Mouse (Mus musculus): ENCODE results near the gene 2310034G01Rik. TPM values are rescaled to one million over a fixed set of nuclear protein-coding genes. Genes with fewer than 3 reads are reported as not detected.
A peak's percentile ranks its signal among the peaks of the same experiment; 100 is the strongest.

Gene 2310034G01Rik
- total and polyA plus RNA-seq, 3 experiments: not detected

- Histone ChIP-seq H3K4me1 (ENCODE audit: insufficient read depth, low read depth, low read length) (peaks cover 29% of the 10 kb centered on the region), H3K36me3 (replicated peaks) (peaks cover 2% of the 10 kb centered on the region), H3K4me3 (ENCODE audit: low read depth, low read length) (peak overlapping the region; percentile 42; the same call in 1 of the 2 replicates), H3K27me3 (ENCODE audit: insufficient read depth, low read length) (peaks cover 43% of the 10 kb centered on the region), H3K9me3 (replicated peaks) (peaks cover 5% of the 10 kb centered on the region; the same call in 1 of the 2 replicates)
- TF ChIP-seq GATA1 (IDR thresholded peaks at IDR 0.05; ENCODE audit: borderline replicate concordance, low read length) (no peak), POLR2AphosphoS5 (IDR thresholded peaks at IDR 0.05; ENCODE audit: insufficient replicate concordance, low read depth, low read length) (no peak), TAL1 (conservative IDR thresholded peaks at IDR 0.05; ENCODE audit: low read depth, low read length) (no peak), GATA2 (IDR thresholded peaks at IDR 0.05; ENCODE audit: borderline replicate concordance, low read depth, low read length) (no peak), CTCF (IDR thresholded peaks at IDR 0.05; ENCODE audit: low read depth, low read length) (no peak)
- DNase-seq (ENCODE audit: low spot score): no peak
- ATAC-seq (ENCODE audit: extremely low read depth, insufficient number of reproducible peaks, low FRiP score, poor library complexity, severe bottlenecking): no peak
Observed at GRCm38 (mm10) chr19:46348761-46349458, 1.2 kb downstream of the 2310034G01Rik start.

- DNase-seq (ENCODE audit: low spot score) (no peak), ATAC-seq (ENCODE audit: extremely low read depth, insufficient number of reproducible peaks, low FRiP score, poor library complexity, severe bottlenecking) (no peak)
- Histone ChIP-seq H3K4me1 (ENCODE audit: insufficient read depth, low read depth, low read length) (peaks cover 32% of the 10 kb centered on the region), H3K4me3 (ENCODE audit: low read depth, low read length) (no peak overlapping the region), H3K36me3 (replicated peaks) (peaks cover 2% of the 10 kb centered on the region), H3K9me3 (replicated peaks) (peaks cover 5% of the 10 kb centered on the region; the same call in 1 of the 2 replicates), H3K27me3 (ENCODE audit: insufficient read depth, low read length) (peaks cover 40% of the 10 kb centered on the region)
- no peak for TF ChIP-seq GATA1 (IDR thresholded peaks at IDR 0.05; ENCODE audit: borderline replicate concordance, low read length)
Observed at GRCm38 (mm10) chr19:46347936-46348668, 2.0 kb downstream of the 2310034G01Rik start.

- peaks cover 2% of the 10 kb centered on the region for H3K36me3 ChIP-seq (replicated peaks)
- H3K4me3 ChIP-seq (ENCODE audit: low read depth, low read length): no peak overlapping the region
- peaks cover 5% of the 10 kb centered on the region; the same call in 1 of the 2 replicates for H3K9me3 ChIP-seq (replicated peaks)
- no peak for ATAC-seq (ENCODE audit: extremely low read depth, insufficient number of reproducible peaks, low FRiP score, poor library complexity, severe bottlenecking)
- peaks cover 27% of the 10 kb centered on the region for H3K4me1 ChIP-seq (ENCODE audit: insufficient read depth, low read depth, low read length)
- DNase-seq (ENCODE audit: low spot score): no peak
- peaks cover 34% of the 10 kb centered on the region for H3K27me3 ChIP-seq (ENCODE audit: insufficient read depth, low read length)
- TF ChIP-seq CTCF (IDR thresholded peaks at IDR 0.05; ENCODE audit: low read depth, low read length) (no peak), GATA1 (IDR thresholded peaks at IDR 0.05; ENCODE audit: borderline replicate concordance, low read length) (no peak), GATA2 (IDR thresholded peaks at IDR 0.05; ENCODE audit: borderline replicate concordance, low read depth, low read length) (no peak), TAL1 (conservative IDR thresholded peaks at IDR 0.05; ENCODE audit: low read depth, low read length) (no peak), POLR2AphosphoS5 (IDR thresholded peaks at IDR 0.05; ENCODE audit: insufficient replicate concordance, low read depth, low read length) (no peak)
Observed at GRCm38 (mm10) chr19:46347146-46347545, 3.0 kb downstream of the 2310034G01Rik start.

GRCm38 (mm10) chr19:46344710-46345419 is 5.2 kb downstream of the 2310034G01Rik start:
- no peak overlapping the region for H3K4me3 ChIP-seq (ENCODE audit: low read depth, low read length)
- H3K27me3 ChIP-seq (ENCODE audit: insufficient read depth, low read length): peaks cover 18% of the 10 kb centered on the region
- ATAC-seq (ENCODE audit: extremely low read depth, insufficient number of reproducible peaks, low FRiP score, poor library complexity, severe bottlenecking) (no peak), DNase-seq (ENCODE audit: low spot score) (no peak)
- peaks cover 5% of the 10 kb centered on the region; the same call in 1 of the 2 replicates for H3K9me3 ChIP-seq (replicated peaks)
- TF ChIP-seq POLR2AphosphoS5 (IDR thresholded peaks at IDR 0.05; ENCODE audit: insufficient replicate concordance, low read depth, low read length): no peak
- TF ChIP-seq GATA2 (IDR thresholded peaks at IDR 0.05; ENCODE audit: borderline replicate concordance, low read depth, low read length): no peak
- no peak for TF ChIP-seq CTCF (IDR thresholded peaks at IDR 0.05; ENCODE audit: low read depth, low read length)
- H3K4me1 ChIP-seq (ENCODE audit: insufficient read depth, low read depth, low read length): peaks cover 47% of the 10 kb centered on the region
- peaks cover 2% of the 10 kb centered on the region for H3K36me3 ChIP-seq (replicated peaks)

GRCm38 (mm10) chr19:46339287-46339971 is 10.7 kb downstream of the 2310034G01Rik start:
- peak; percentile 53 for DNase-seq (ENCODE audit: low spot score)
- ATAC-seq (ENCODE audit: extremely low read depth, insufficient number of reproducible peaks, low FRiP score, poor library complexity, severe bottlenecking): no peak
- Histone ChIP-seq H3K36me3 (replicated peaks) (peaks cover 24% of the 10 kb centered on the region), H3K27me3 (ENCODE audit: insufficient read depth, low read length) (no peaks in the 10 kb centered on the region; the same call in 1 of the 2 replicates), H3K9me3 (replicated peaks) (no peaks in the 10 kb centered on the region), H3K4me1 (ENCODE audit: insufficient read depth, low read depth, low read length) (peaks cover 61% of the 10 kb centered on the region), H3K4me3 (ENCODE audit: low read depth, low read length) (peak overlapping the region; percentile 76; the same call in 1 of the 2 replicates)
- TF ChIP-seq GATA1 (IDR thresholded peaks at IDR 0.05; ENCODE audit: borderline replicate concordance, low read length) (no peak), TAL1 (conservative IDR thresholded peaks at IDR 0.05; ENCODE audit: low read depth, low read length) (no peak), CTCF (IDR thresholded peaks at IDR 0.05; ENCODE audit: low read depth, low read length) (no peak), POLR2AphosphoS5 (IDR thresholded peaks at IDR 0.05; ENCODE audit: insufficient replicate concordance, low read depth, low read length) (no peak), GATA2 (IDR thresholded peaks at IDR 0.05; ENCODE audit: borderline replicate concordance, low read depth, low read length) (no peak)
